Mouse (Mus musculus): ENCODE results near the gene 2510009E07Rik. TPM values are rescaled to one million over a fixed set of nuclear protein-coding genes. Genes with fewer than 3 reads are reported as not detected.

Gene 2510009E07Rik
- polyA plus RNA-seq, 1 experiment from 2014 or later, result 97.8 TPM

DNA sequence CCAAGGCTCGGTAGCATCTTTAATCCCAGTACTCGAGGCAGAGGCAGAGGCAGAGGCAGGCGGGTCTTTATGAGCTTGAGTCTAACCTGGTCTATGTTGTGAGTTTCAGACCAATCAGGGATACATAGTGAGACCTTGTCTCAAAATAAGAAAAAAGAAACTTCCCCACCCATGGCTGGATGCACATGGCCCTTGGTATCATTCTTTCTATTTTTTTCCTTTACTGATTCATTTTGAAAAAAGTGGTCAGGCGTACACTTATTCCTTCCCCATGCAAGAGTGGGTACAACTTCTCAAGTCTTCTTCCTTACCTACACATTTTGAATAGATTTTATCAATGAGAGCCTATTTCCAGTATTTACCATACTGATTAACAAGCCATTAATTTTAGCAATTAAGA is 84.0 kb downstream of the 2510009E07Rik start:
- no peak overlapping the region for H3K27ac ChIP-seq (ENCODE audit: low read depth, low read length)
- H3K9me3 ChIP-seq (ENCODE audit: control insufficient read depth, low read length), result no peaks in the 10 kb centered on the region
- H3K9ac ChIP-seq (ENCODE audit: low read length), result no peak overlapping the region
- no peaks in the 10 kb centered on the region for H3K27me3 ChIP-seq (ENCODE audit: control insufficient read depth, insufficient read depth, low read length)
- ATAC-seq (ENCODE audit: low FRiP score) (no peak), DNase-seq (ENCODE audit: low spot score, missing footprints) (no peak)
- no peak overlapping the region for H3K4me3 ChIP-seq (ENCODE audit: low read depth, low read length)
- H3K4me1 ChIP-seq (ENCODE audit: control insufficient read depth, insufficient read depth, low read length), result no peaks in the 10 kb centered on the region
- WGBS, result 90% methylated on average over 4 of the region's 4 CpGs
- no peaks in the 10 kb centered on the region for H3K36me3 ChIP-seq (ENCODE audit: control insufficient read depth, insufficient read depth, low read length)
- no peak overlapping the region for H3K4me2 ChIP-seq

DNA sequence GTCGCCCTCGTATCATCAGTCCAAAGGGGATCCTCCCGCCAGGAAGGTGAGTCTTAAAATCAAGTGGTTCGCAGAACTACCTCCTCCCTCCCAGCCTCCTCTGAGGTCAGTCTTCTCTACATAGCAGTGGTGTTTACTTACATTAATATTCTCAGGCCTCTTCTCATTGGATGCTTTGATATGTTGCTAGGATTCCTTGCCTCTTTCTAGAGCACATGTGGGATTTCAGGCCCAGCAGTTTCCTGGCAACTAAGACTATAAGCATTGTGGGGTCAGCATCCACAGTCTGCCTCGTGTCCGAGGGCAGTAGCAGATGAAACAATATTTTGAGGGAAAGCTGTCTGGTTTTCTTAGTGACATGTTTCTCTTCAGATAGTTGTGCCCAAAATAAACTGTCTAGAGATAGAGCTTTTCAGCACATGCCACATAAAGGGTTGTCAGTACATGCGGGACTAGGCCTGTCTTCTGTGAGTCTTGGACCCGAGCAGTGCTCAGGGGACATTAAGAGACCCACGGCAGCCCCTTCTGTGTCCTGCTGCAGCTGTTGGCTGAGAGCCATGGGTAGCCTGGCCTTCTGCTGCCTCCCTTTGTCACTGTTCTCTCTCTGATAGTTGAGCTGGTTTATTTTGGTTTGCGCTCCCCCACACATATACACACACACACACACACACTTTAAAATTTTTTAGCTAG is 86.1 kb downstream of the 2510009E07Rik start:
- 77% methylated on average over 10 of the region's 10 CpGs for WGBS
- H3K27me3 ChIP-seq (ENCODE audit: control insufficient read depth, insufficient read depth, low read length), result no peaks in the 10 kb centered on the region
- ATAC-seq (ENCODE audit: low FRiP score) (peak; percentile 52; the same call in 1 of the 2 replicates), DNase-seq (ENCODE audit: low spot score, missing footprints) (no peak)
- no peak overlapping the region for H3K4me3 ChIP-seq (ENCODE audit: low read depth, low read length)
- H3K27ac ChIP-seq (ENCODE audit: low read depth, low read length), result no peak overlapping the region
- H3K4me2 ChIP-seq, result no peak overlapping the region
- H3K9me3 ChIP-seq (ENCODE audit: control insufficient read depth, low read length), result no peaks in the 10 kb centered on the region
- no peak overlapping the region for H3K9ac ChIP-seq (ENCODE audit: low read length)
- H3K4me1 ChIP-seq (ENCODE audit: control insufficient read depth, insufficient read depth, low read length), result no peaks in the 10 kb centered on the region
- H3K36me3 ChIP-seq (ENCODE audit: control insufficient read depth, insufficient read depth, low read length), result no peaks in the 10 kb centered on the region

DNA sequence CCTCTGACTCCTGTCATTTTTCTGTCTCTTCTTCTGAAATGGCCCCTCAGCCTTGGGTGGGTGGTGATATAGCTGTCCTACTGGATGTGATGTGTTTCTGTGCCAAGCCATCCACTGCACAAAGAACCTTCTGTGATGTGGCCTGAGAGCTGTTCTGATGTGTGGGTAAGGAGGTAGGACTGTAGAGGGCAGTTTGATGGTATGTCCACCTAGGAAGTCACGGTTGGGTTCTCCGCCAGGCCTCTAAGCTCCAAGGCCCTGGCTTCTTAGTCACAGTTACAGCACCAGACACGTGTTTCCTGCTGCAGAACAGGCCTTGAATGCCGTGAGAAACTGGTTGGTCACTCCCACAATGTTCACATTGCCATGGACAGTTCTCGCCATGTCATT is 86.8 kb downstream of the 2510009E07Rik start:
- Histone ChIP-seq H3K27ac (ENCODE audit: low read depth, low read length) (no peak overlapping the region), H3K36me3 (ENCODE audit: control insufficient read depth, insufficient read depth, low read length) (no peaks in the 10 kb centered on the region), H3K27me3 (ENCODE audit: control insufficient read depth, insufficient read depth, low read length) (no peaks in the 10 kb centered on the region), H3K4me2 (no peak overlapping the region), H3K9me3 (ENCODE audit: control insufficient read depth, low read length) (no peaks in the 10 kb centered on the region), H3K4me1 (ENCODE audit: control insufficient read depth, insufficient read depth, low read length) (no peaks in the 10 kb centered on the region), H3K9ac (ENCODE audit: low read length) (no peak overlapping the region), H3K4me3 (ENCODE audit: low read depth, low read length) (no peak overlapping the region)
- WGBS, result 85% methylated on average over 5 of the region's 5 CpGs
- DNase-seq (ENCODE audit: low spot score, missing footprints) (no peak), ATAC-seq (ENCODE audit: low FRiP score) (no peak)

DNA sequence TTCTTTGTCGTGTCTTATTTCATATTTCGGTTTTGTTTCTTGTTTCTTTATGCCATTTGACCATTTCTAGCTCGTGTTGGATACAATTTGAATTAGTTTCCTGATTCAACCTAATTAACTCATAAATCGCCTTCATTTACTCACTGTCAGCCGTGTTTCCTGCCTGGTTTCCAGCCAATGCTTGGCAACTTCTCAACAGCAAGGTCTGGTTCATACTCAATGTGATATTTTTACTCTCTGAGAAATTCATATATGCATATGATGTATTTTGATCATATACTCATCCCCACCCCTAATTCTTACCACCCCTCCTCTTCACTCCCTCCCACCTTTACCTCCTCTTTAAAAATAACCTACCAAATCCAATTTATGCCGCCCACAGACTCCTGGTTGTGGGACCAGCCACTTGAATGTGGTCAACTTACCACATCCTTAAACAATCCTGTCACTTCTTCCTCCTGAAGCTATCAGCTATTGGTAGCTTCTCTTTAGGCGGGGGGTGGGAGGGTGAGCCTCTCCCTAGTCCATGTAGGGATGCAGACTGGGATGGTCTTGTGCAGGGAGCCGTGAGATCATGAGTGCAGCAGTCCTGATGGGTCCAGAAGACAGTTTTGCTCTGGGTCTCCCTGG is 87.3 kb downstream of the 2510009E07Rik start:
- DNase-seq (ENCODE audit: low spot score, missing footprints) (no peak), ATAC-seq (ENCODE audit: low FRiP score) (no peak)
- Histone ChIP-seq H3K9me3 (ENCODE audit: control insufficient read depth, low read length) (no peaks in the 10 kb centered on the region), H3K9ac (ENCODE audit: low read length) (no peak overlapping the region), H3K4me2 (no peak overlapping the region), H3K27ac (ENCODE audit: low read depth, low read length) (no peak overlapping the region), H3K4me3 (ENCODE audit: low read depth, low read length) (no peak overlapping the region), H3K4me1 (ENCODE audit: control insufficient read depth, insufficient read depth, low read length) (no peaks in the 10 kb centered on the region), H3K36me3 (ENCODE audit: control insufficient read depth, insufficient read depth, low read length) (no peaks in the 10 kb centered on the region), H3K27me3 (ENCODE audit: control insufficient read depth, insufficient read depth, low read length) (no peaks in the 10 kb centered on the region)
- WGBS, result 89% methylated on average over 8 of the region's 8 CpGs

DNA sequence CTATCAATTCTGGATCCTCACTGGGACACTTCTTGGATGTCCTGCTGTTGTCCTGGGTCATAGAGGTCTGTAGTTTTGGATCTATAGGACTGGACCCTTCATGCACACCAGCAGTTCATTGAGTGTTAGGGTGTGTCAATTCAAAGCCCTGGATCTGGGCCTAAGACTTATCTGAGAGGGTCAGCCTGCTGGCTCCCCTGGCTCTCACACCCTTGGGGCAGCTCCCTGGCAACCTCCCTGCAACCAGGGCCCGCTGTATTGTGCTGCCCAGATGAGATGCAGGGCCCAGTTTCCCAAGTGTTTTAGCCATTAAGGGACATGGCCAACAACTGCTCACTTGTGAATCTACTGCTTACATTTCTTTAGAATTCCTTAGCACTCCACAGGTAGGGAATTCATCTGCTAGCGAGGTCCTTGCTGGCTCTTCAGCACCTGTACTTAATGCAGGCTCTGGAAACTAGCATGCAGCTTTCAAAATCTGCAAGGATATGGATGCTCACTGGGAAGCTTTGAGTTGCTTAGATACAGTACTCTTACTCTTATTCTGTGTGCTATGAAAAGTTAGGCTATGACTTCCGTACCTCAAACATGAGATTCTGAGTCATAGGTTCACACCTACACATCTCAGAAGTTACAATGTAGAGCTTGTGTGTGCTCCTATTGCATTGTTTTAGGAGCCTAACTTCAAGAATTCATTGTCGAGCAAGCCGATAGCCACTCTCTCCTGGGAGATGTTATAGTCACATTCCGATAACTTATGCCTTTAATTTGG is 88.0 kb downstream of the 2510009E07Rik start:
- no peak for ATAC-seq (ENCODE audit: low FRiP score)
- H3K27ac ChIP-seq (ENCODE audit: low read depth, low read length), result no peak overlapping the region

DNA sequence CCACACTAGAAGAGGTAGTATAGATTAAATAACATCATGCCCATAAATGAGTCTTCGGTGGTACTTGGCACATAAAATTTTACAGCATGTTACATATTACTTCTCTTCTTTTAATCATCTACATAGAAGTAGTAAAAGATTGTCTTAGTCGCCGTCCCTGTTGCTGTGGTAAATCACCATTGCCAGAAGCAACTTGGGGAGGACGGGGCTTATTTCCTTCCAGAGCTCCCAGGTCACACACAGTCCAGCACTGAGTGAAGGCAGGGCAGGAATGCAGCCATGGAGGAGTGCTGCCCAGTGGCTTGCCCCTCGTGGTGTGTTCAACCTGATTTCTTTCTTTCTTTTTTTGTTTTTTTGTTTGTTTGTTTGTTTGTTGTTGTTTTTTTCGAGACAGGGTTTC is 90.1 kb downstream of the 2510009E07Rik start:
- no peaks in the 10 kb centered on the region for H3K4me1 ChIP-seq (ENCODE audit: control insufficient read depth, insufficient read depth, low read length)
- no peak for ATAC-seq (ENCODE audit: low FRiP score)
- H3K4me3 ChIP-seq (ENCODE audit: low read depth, low read length), result no peak overlapping the region
- no peak overlapping the region for H3K27ac ChIP-seq (ENCODE audit: low read depth, low read length)
- H3K4me2 ChIP-seq, result no peak overlapping the region
- no peaks in the 10 kb centered on the region for H3K27me3 ChIP-seq (ENCODE audit: control insufficient read depth, insufficient read depth, low read length)
- H3K36me3 ChIP-seq (ENCODE audit: control insufficient read depth, insufficient read depth, low read length), result no peaks in the 10 kb centered on the region
- DNase-seq (ENCODE audit: low spot score, missing footprints), result no peak
- no peaks in the 10 kb centered on the region for H3K9me3 ChIP-seq (ENCODE audit: control insufficient read depth, low read length)
- H3K9ac ChIP-seq (ENCODE audit: low read length), result no peak overlapping the region
- WGBS, result 91% methylated on average over 6 of the region's 6 CpGs

More for the DNA sequence above, 88.0 kb downstream of the 2510009E07Rik start:
- no peak overlapping the region for H3K4me3 ChIP-seq (ENCODE audit: low read depth, low read length)
- no peak for DNase-seq (ENCODE audit: low spot score, missing footprints)
- H3K9me3 ChIP-seq (ENCODE audit: control insufficient read depth, low read length), result no peaks in the 10 kb centered on the region
- H3K4me2 ChIP-seq, result no peak overlapping the region
- H3K4me1 ChIP-seq (ENCODE audit: control insufficient read depth, insufficient read depth, low read length), result no peaks in the 10 kb centered on the region
- 90% methylated on average over 6 of the region's 6 CpGs for WGBS
- no peaks in the 10 kb centered on the region for H3K36me3 ChIP-seq (ENCODE audit: control insufficient read depth, insufficient read depth, low read length)
- H3K9ac ChIP-seq (ENCODE audit: low read length), result no peak overlapping the region
- H3K27me3 ChIP-seq (ENCODE audit: control insufficient read depth, insufficient read depth, low read length), result no peaks in the 10 kb centered on the region

Other genes starting within 250 kb of the 2510009E07Rik start
- gene Ehhadh, start 93.1 kb upstream of the 2510009E07Rik start, polyA plus RNA-seq (2014; fragmentation: Nextera tagmentation; extraction: Ambion mirVana), result 1.9 and 2.0 TPM in 2 replicates
- gene Map3k13, start 99.7 kb upstream of the 2510009E07Rik start, polyA plus RNA-seq (2014; fragmentation: Nextera tagmentation; extraction: Ambion mirVana), result 5.1 and 7.0 TPM in 2 replicates